Mouse (Mus musculus) hindbrain, embryonic 10.5 days (tissue): ENCODE measurements around the gene Hist2h2bb. TPM values are rescaled to one million over a fixed set of nuclear protein-coding genes. Genes with fewer than 3 reads are reported as not detected.
"Not testable (repeated sequence)": the region's sequence is repeated elsewhere in the genome, so short reads cannot be mapped to it uniquely, and the experiment has no call there.

ENCODE experiments used
- DNase-seq: peaks from one replicate; pipeline ENCODE4 v3.0.0-alpha.2; 2017; ENCODE audit warnings: low spot score
- H3K27ac ChIP-seq: fragments of 300-500 bp; sonication (generic); 2 replicates; pipeline ENCODE4 v1.5.1; 2016; ENCODE audit warnings: mild to moderate bottlenecking, moderate library complexity
- H3K27me3 ChIP-seq: fragments of 300-500 bp; sonication (generic); 2 replicates; pipeline ENCODE4 v1.6.1; 2016; ENCODE audit warnings: mild to moderate bottlenecking; ENCODE audit not compliant: poor library complexity, insufficient read depth, severe bottlenecking
- H3K36me3 ChIP-seq: fragments of 300-500 bp; sonication (generic); 2 replicates; pipeline ENCODE4 v1.6.1; 2016; ENCODE audit warnings: mild to moderate bottlenecking, moderate library complexity
- H3K4me1 ChIP-seq: fragments of 300-500 bp; sonication (generic); replicated peaks from 2 replicates; pipeline ENCODE4 v1.6.1; 2016; ENCODE audit warnings: mild to moderate bottlenecking
- H3K4me3 ChIP-seq: fragments of 300-500 bp; sonication (generic); 2 replicates; pipeline ENCODE4 v1.5.1; 2016; ENCODE audit warnings: mild to moderate bottlenecking, moderate library complexity
- H3K9me3 ChIP-seq: fragments of 300-500 bp; sonication (generic); 2 replicates; pipeline ENCODE4 v1.6.1; 2016; ENCODE audit warnings: mild to moderate bottlenecking, moderate library complexity
- WGBS: fragments of 180-500 bp; shearing (Covaris S2); methylation state at CpG from one replicate; pipeline ENCODE4 v1.1.7; 2016; 5-methylcytosine and 5-hydroxymethylcytosine counted together
- polyA plus RNA-seq: library from polyadenylated mRNA; unstranded; fragments of >200 nt; fragmentation: Nextera tagmentation; extraction: Ambion mirVana; gene quantifications from 2 replicates; pipeline ENCODE4 v1.2.1, GENCODE M21; 2016

Gene Hist2h2bb
- polyA plus RNA-seq, 1 experiment from 2014 or later, result 9.4 TPM

GRCm38 (mm10) chr3:96277800-96278624, 8.5 kb downstream of the Hist2h2bb start:
- Histone ChIP-seq H3K27me3 (peaks cover 27% of the 10 kb centered on the region), H3K9me3 (no peaks in the 10 kb centered on the region), H3K4me3 (peak overlapping the region; percentile 62), H3K27ac (peak overlapping the region; percentile 90), H3K4me1 (peaks cover 15% of the 10 kb centered on the region), H3K36me3 (no peaks in the 10 kb centered on the region)
- peak; percentile 96 for DNase-seq
- WGBS, result under 1% methylated on average over 49 of the region's 49 CpGs

- no peaks in the 10 kb centered on the region for H3K36me3 ChIP-seq
- H3K27me3 ChIP-seq, result peaks cover 53% of the 10 kb centered on the region
Measured at GRCm38 (mm10) chr3:96280660-96281059, 11.1 kb downstream of the Hist2h2bb start.

DNA sequence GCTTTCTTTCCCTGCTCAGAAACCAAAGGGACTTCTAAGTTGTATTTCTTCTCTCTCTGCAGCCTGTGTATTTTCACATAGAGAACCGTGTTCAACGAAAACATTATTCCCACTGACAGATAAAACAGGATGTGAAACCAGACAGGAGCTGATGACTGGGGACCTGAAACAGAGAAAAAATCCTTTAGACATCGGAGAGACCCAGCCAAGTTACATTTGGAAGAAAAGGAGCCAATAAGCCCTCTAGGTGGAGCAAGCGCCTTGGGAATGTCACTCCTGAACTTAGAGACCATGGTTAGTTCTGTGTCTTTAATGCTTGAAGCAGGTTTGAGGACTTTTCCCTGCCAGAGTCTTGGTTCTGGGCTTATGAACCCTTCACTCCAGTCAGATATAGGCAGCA, 14.9 kb downstream of the Hist2h2bb start:
- Histone ChIP-seq H3K4me3 (peak overlapping the region; percentile 13; the same call in 1 of the 2 replicates), H3K27ac (no peak overlapping the region), H3K36me3 (no peaks in the 10 kb centered on the region), H3K9me3 (no peaks in the 10 kb centered on the region), H3K27me3 (peaks cover 58% of the 10 kb centered on the region), H3K4me1 (peaks cover 20% of the 10 kb centered on the region)
- WGBS, result 21% methylated on average over 4 of the region's 4 CpGs
- peak; percentile 21 for DNase-seq

More at GRCm38 (mm10) chr3:96280660-96281059, 11.1 kb downstream of the Hist2h2bb start:
- H3K9me3 ChIP-seq, result no peaks in the 10 kb centered on the region
- peaks cover 27% of the 10 kb centered on the region for H3K4me1 ChIP-seq
- H3K27ac ChIP-seq, result no peak overlapping the region
- WGBS, result 56% methylated on average over 6 of the region's 6 CpGs
- DNase-seq, result no peak
- H3K4me3 ChIP-seq, result no peak overlapping the region

GRCm38 (mm10) chr3:96287334-96287733, 17.8 kb downstream of the Hist2h2bb start:
- not testable (repeated sequence) for H3K9me3 ChIP-seq, H3K36me3 ChIP-seq, DNase-seq, H3K27ac ChIP-seq, H3K4me3 ChIP-seq
- Histone ChIP-seq H3K27me3 (peaks cover 38% of the 10 kb centered on the region), H3K4me1 (peaks cover 20% of the 10 kb centered on the region)
- 88% methylated on average over 11 of the region's 11 CpGs for WGBS

GRCm38 (mm10) chr3:96289201-96289600, 19.6 kb downstream of the Hist2h2bb start:
- H3K36me3 ChIP-seq, result no peaks in the 10 kb centered on the region
- no peak for DNase-seq
- no peaks in the 10 kb centered on the region for H3K9me3 ChIP-seq
- H3K27ac ChIP-seq, result no peak overlapping the region
- H3K4me1 ChIP-seq, result peaks cover 11% of the 10 kb centered on the region
- 76% methylated on average over 3 of the region's 3 CpGs for WGBS
- H3K27me3 ChIP-seq, result peaks cover 19% of the 10 kb centered on the region
- H3K4me3 ChIP-seq, result no peak overlapping the region

- not testable (repeated sequence) for DNase-seq, H3K4me3 ChIP-seq, H3K27me3 ChIP-seq, H3K9me3 ChIP-seq, H3K4me1 ChIP-seq, H3K27ac ChIP-seq, H3K36me3 ChIP-seq
- WGBS, result 93% methylated on average over 3 of the region's 3 CpGs
Measured at GRCm38 (mm10) chr3:96290727-96291126, 21.2 kb downstream of the Hist2h2bb start.

DNA sequence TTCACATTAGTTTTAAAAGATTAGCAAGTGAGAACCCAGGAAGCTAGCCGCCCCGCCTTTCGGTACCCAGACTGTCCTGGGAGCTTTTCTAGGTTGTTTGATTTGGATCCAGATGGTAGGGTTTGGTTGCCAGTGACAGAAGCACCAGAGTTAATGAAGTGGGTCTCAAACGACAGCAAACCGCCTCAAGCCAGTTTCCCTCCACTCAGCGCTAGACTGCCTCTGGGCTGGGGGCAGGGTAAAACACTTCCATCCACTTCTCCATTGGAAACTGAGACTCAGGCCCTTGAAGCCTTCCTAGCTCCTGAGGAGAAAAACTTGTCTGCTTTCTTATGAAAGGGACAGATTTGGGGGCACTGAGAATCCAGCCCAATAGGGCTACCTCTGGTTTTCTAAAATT, 23.1 kb downstream of the Hist2h2bb start:
- H3K36me3 ChIP-seq, result no peaks in the 10 kb centered on the region
- H3K9me3 ChIP-seq, result no peaks in the 10 kb centered on the region
- H3K27ac ChIP-seq, result no peak overlapping the region
- WGBS, result 69% methylated on average over 6 of the region's 6 CpGs
- H3K4me1 ChIP-seq, result no peaks in the 10 kb centered on the region
- no peaks in the 10 kb centered on the region for H3K27me3 ChIP-seq
- no peak for DNase-seq
- no peak overlapping the region for H3K4me3 ChIP-seq

- WGBS, result 58% methylated on average over 5 of the region's 5 CpGs
- no peak overlapping the region for H3K27ac ChIP-seq
Measured at GRCm38 (mm10) chr3:96293368-96293767, 23.8 kb downstream of the Hist2h2bb start.

GRCm38 (mm10) chr3:96293787-96294186, 24.2 kb downstream of the Hist2h2bb start, which contains the start of gene Fcgr1:
Fcgr1 (minus strand) TSS chr3:96293969.
- H3K4me3 ChIP-seq, result no peak within 1 kb of the TSS
- no peak within 1 kb of the TSS for H3K27ac ChIP-seq
- WGBS, result 88% methylated on average over 4 of the region's 4 CpGs
- H3K27me3 ChIP-seq, result no peaks in the 10 kb centered on the region
- no peaks in the 10 kb centered on the region for H3K36me3 ChIP-seq
- no peaks in the 10 kb centered on the region for H3K4me1 ChIP-seq
- H3K9me3 ChIP-seq, result no peaks in the 10 kb centered on the region
- DNase-seq, result no peak

More at GRCm38 (mm10) chr3:96293368-96293767, 23.8 kb downstream of the Hist2h2bb start:
- no peak for DNase-seq
- H3K4me3 ChIP-seq, result no peak overlapping the region
- H3K36me3 ChIP-seq, result no peaks in the 10 kb centered on the region
- H3K9me3 ChIP-seq, result no peaks in the 10 kb centered on the region
- H3K27me3 ChIP-seq, result no peaks in the 10 kb centered on the region
- H3K4me1 ChIP-seq, result no peaks in the 10 kb centered on the region

DNA sequence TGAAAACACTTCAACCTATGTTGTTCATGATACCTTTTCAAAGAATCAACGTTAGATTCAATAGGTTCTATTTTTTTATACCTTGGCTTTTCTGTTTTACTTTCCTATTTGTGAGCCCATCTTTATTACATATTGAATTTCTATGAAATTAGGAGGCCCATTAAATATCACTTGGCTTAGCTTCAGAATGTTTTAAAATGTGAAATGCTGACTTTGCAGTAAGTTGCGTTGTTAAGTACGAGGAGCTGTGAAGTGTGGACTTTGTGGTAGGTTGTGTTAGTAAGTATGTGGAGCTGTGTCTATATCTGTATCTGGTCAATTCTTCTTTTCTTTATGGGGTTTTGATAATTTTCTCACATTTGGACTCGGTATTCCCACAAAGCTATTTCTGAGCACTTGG, 28.8 kb downstream of the Hist2h2bb start:
- H3K36me3 ChIP-seq, result no peaks in the 10 kb centered on the region
- H3K27ac ChIP-seq, result no peak overlapping the region
- H3K4me3 ChIP-seq, result no peak overlapping the region
- H3K9me3 ChIP-seq, result no peaks in the 10 kb centered on the region
- H3K27me3 ChIP-seq, result peaks cover 10% of the 10 kb centered on the region
- WGBS, result 90% methylated on average over 4 of the region's 4 CpGs
- DNase-seq, result no peak
- no peaks in the 10 kb centered on the region for H3K4me1 ChIP-seq

- no peak overlapping the region for H3K4me3 ChIP-seq
- H3K4me1 ChIP-seq, result no peaks in the 10 kb centered on the region
- no peaks in the 10 kb centered on the region for H3K9me3 ChIP-seq
- no peak overlapping the region for H3K27ac ChIP-seq
- 94% methylated on average over 2 of the region's 2 CpGs for WGBS
- H3K36me3 ChIP-seq, result no peaks in the 10 kb centered on the region
- peaks cover 10% of the 10 kb centered on the region for H3K27me3 ChIP-seq
- no peak for DNase-seq
Measured at GRCm38 (mm10) chr3:96299562-96299961, 30.0 kb downstream of the Hist2h2bb start.

GRCm38 (mm10) chr3:96300706-96301529, 31.4 kb downstream of the Hist2h2bb start:
- H3K27ac ChIP-seq, result no peak overlapping the region
- WGBS, result 76% methylated on average over 26 of the region's 26 CpGs
- no peak overlapping the region for H3K4me3 ChIP-seq
- no peak for DNase-seq
- no peaks in the 10 kb centered on the region for H3K36me3 ChIP-seq
- peaks cover 10% of the 10 kb centered on the region for H3K27me3 ChIP-seq
- H3K9me3 ChIP-seq, result no peaks in the 10 kb centered on the region
- no peaks in the 10 kb centered on the region for H3K4me1 ChIP-seq

DNA sequence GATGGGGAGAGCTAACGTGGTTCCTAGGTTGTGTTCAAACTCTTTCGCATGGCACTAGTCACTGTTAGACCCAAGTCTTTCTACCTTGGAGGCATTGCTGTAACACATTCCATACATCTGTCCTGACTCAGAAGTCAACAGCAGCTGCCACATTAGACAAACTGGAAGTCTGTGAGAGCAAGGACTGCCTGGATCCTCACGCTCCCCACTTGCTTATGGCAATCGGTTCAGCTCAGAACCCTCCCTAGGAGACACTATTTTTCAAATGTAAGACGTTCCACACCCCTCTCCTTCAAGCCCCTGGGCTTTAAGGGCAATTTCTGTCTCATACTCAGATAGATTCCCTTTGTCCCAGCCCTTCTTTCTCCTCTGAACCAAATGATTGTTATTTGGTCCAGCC, 32.5 kb downstream of the Hist2h2bb start:
- WGBS, result 83% methylated on average over 5 of the region's 5 CpGs
- Histone ChIP-seq H3K27ac (no peak overlapping the region), H3K4me3 (no peak overlapping the region), H3K36me3 (no peaks in the 10 kb centered on the region), H3K4me1 (no peaks in the 10 kb centered on the region), H3K27me3 (peaks cover 10% of the 10 kb centered on the region), H3K9me3 (no peaks in the 10 kb centered on the region)
- DNase-seq, result no peak
